In the genomic region with DNA sequence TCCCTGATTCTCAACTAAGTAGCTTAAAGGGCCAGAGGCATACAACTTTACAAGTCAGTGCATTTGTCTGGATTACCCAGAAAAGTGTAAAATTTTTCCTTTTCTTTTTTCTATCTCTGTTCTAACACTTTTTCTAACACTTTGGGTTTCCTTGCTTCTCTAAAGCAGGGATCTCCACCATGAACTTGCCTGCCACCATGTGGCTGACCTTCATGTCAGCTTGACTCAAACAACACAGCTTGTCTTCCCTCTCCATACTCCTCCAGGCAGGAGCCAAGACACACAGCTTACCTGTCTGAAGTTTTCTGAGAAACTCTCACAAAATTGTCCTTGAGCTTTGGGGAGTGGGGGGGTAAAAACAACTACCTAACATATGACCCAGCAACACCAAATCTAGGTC, we compare ENCODE assay signal across 9 mouse cellular contexts. TPM values are rescaled to one million over a fixed set of nuclear protein-coding genes. Genes with fewer than 3 reads are reported as not detected.
DNase-seq lines count a peak whose midpoint lies in the region; ATAC-seq and TF ChIP-seq lines count a peak whose summit lies in the region.
"Had no signal": no experiment of that assay in that cellular context is flagged by ENCODE, and none has a peak within 500 bp of the region (broad histone marks: within the 10 kb centered on the region; RNA-seq: fewer than 3 reads in every experiment).

No protein-coding gene starts in this region.

- no peak overlapping the region for H3K4me3 ChIP-seq in thymus, adult 2 months (ENCODE audit: control insufficient read depth, insufficient read depth, low read length)
- H3K4me3 ChIP-seq in hindbrain, embryonic 13.5 days, result no peak overlapping the region
- H3K4me3 ChIP-seq: myocyte had no signal

- TF ChIP-seq POLR2A in thymus, adult 2 months (IDR thresholded peaks at IDR 0.05; ENCODE audit: control insufficient read depth, extremely low read depth, insufficient read depth, low read length, poor library complexity), result no peak

- no peaks in the 10 kb centered on the region for H3K4me1 ChIP-seq in thymus, adult 2 months (replicated peaks; ENCODE audit: control insufficient read depth, insufficient read depth, low read length)
- no peaks in the 10 kb centered on the region for H3K4me1 ChIP-seq in hindbrain, embryonic 13.5 days (replicated peaks)

- H3K9me3 ChIP-seq in hindbrain, embryonic 13.5 days, result no peaks in the 10 kb centered on the region

- no peak for TF ChIP-seq CTCF in thymus, adult 2 months (IDR thresholded peaks at IDR 0.05; ENCODE audit: borderline replicate concordance, control insufficient read depth, extremely low read depth, insufficient read depth, low read length, poor library complexity)

- H3K36me3 ChIP-seq in thymus, adult 2 months (ENCODE audit: control insufficient read depth, insufficient read depth, low read length), result no peaks in the 10 kb centered on the region
- H3K36me3 ChIP-seq in hindbrain, embryonic 13.5 days, result no peaks in the 10 kb centered on the region

- ATAC-seq in hindbrain, embryonic 13.5 days (ENCODE audit: low FRiP score), result no peak

- no peak overlapping the region for H3K27ac ChIP-seq in thymus, adult 2 months (ENCODE audit: control insufficient read depth, insufficient read depth, low read length)
- no peak overlapping the region for H3K27ac ChIP-seq in hindbrain, embryonic 13.5 days

- no peaks in the 10 kb centered on the region for H3K27me3 ChIP-seq in thymus, adult 2 months (ENCODE audit: control insufficient read depth, insufficient read depth, low read length)
- no peaks in the 10 kb centered on the region for H3K27me3 ChIP-seq in hindbrain, embryonic 13.5 days

- peak; percentile 37 for DNase-seq in gastrocnemius, postnatal 10 days
- DNase-seq in gastrocnemius, postnatal 4 days (ENCODE audit: low spot score in 2 of 2), result no peak
- peak; percentile 23 for DNase-seq in thymus, adult 2 months
- DNase-seq in thymus, adult 18-20 months, result no peak
- peak; percentile 48 for DNase-seq in kidney, postnatal 14 days
- DNase-seq in ovary, postnatal 36 days (ENCODE audit: low spot score), result no peak
- DNase-seq in left cerebral cortex, adult 18-20 months (ENCODE audit: low spot score in 2 of 2), result no peak

- H3K4me2 ChIP-seq in hindbrain, embryonic 13.5 days, result no peak overlapping the region

- no peak overlapping the region for H3K9ac ChIP-seq in hindbrain, embryonic 13.5 days

RNA-seq across cellular contexts. Expression of a gene that starts 17.9 kb away (rescaled TPM):
- total RNA-seq in gastrocnemius, postnatal 10 days (2021), result 10 to 100 TPM; 57.2 to 57.5 TPM
- 10 to 100 TPM; 49.9 to 62.8 TPM for total RNA-seq in gastrocnemius, postnatal 4 days (2021)
- polyA plus RNA-seq in thymus, adult 2 months (2012; rRNA removed), result 9.7 and 9.8 TPM in 2 replicates
- polyA plus RNA-seq in hindbrain, embryonic 13.5 days (2015; fragmentation: Nextera tagmentation; extraction: Ambion mirVana), result 13.1 and 13.8 TPM in 2 replicates
- 10 to 100 TPM; 35.6 to 37.0 TPM for total RNA-seq in left cerebral cortex, adult 18-20 months (2021)

Comparison
In these comparisons a context has a peak if more than half of its experiments do, and no peak if none do; other contexts are left out.
1. DNase-seq: peak in gastrocnemius, postnatal 10 days (single experiment), thymus, adult 2 months (single experiment) and kidney, postnatal 14 days (single experiment); none in gastrocnemius, postnatal 4 days (0 of 2), thymus, adult 18-20 months (0 of 2), ovary, postnatal 36 days (single experiment) and left cerebral cortex, adult 18-20 months (0 of 2).